24 mouse cellular contexts compared by ENCODE assay signal in genomic region chr15:85690058-85690457, GRCm38 (mm10). TPM values are rescaled to one million over a fixed set of nuclear protein-coding genes. Genes with fewer than 3 reads are reported as not detected.
DNase-seq lines count a peak whose midpoint lies in the region; ATAC-seq and TF ChIP-seq lines count a peak whose summit lies in the region.
"Had no signal": no experiment of that assay in that cellular context is flagged by ENCODE, and none has a peak within 500 bp of the region (broad histone marks: within the 10 kb centered on the region; RNA-seq: fewer than 3 reads in every experiment).

No protein-coding gene starts in this region.

- H3K9me3 ChIP-seq in hindbrain, postnatal 0 days (ENCODE audit: low read length): no peaks in the 10 kb centered on the region
- no peaks in the 10 kb centered on the region for H3K9me3 ChIP-seq in hindbrain, embryonic 14.5 days (ENCODE audit: control insufficient read depth, low read length)
- H3K9me3 ChIP-seq: hindbrain, embryonic 15.5 days; kidney, embryonic 15.5 days; limb, embryonic 10.5 days; liver, embryonic 15.5 days; lung, embryonic 15.5 days; megakaryocyte, embryonic 14.5 days; midbrain, embryonic 13.5 days; neural tube, embryonic 12.5 days had no signal

- peak; percentile 8 for DNase-seq in adrenal gland, postnatal 25 days
- DNase-seq in adrenal gland, adult (ENCODE audit: inconsistent age in 2 of 2, low spot score in 1 of 2): no peak
- peak; percentile 58 to 66 for DNase-seq in cerebellum, postnatal 25 days
- DNase-seq in cerebellum, postnatal 36 days: no peak
- DNase-seq in hindbrain, postnatal 0 days (ENCODE audit: low spot score): no peak
- no peak for DNase-seq in hindbrain, embryonic 14.5 days (ENCODE audit: low spot score)
- DNase-seq: adrenal gland, adult 8-10 months; kidney, postnatal 4 days; layer of hippocampus, adult 9-11 months; liver; lung, postnatal 36 days had no signal

- no peaks in the 10 kb centered on the region for H3K27me3 ChIP-seq in hindbrain, postnatal 0 days (ENCODE audit: insufficient read depth, low read length)
- no peaks in the 10 kb centered on the region; the same call in 1 of the 2 replicates for H3K27me3 ChIP-seq in hindbrain, embryonic 14.5 days (ENCODE audit: control insufficient read depth, insufficient read depth, low read length)
- no peaks in the 10 kb centered on the region for H3K27me3 ChIP-seq in myocyte (ENCODE audit: control insufficient read depth, insufficient read depth, insufficient read length)
- H3K27me3 ChIP-seq: hindbrain, embryonic 15.5 days; kidney, embryonic 15.5 days; liver, embryonic 15.5 days; lung, embryonic 15.5 days; neural tube, embryonic 12.5 days had no signal

- peaks cover 100% of the 10 kb centered on the region for H3K79me2 ChIP-seq in myocyte (ENCODE audit: control insufficient read depth, insufficient read depth)

- WGBS in hindbrain, postnatal 0 days: 41% methylated on average over 6 of the region's 6 CpGs
- 81% methylated on average over 6 of the region's 6 CpGs for WGBS in hindbrain, embryonic 14.5 days

- peak overlapping the region; percentile 15; the same call in 1 of the 2 replicates for H3K27ac ChIP-seq in hindbrain, postnatal 0 days
- no peak overlapping the region for H3K27ac ChIP-seq in hindbrain, embryonic 14.5 days
- H3K27ac ChIP-seq: kidney, embryonic 15.5 days; liver, embryonic 15.5 days; lung, embryonic 15.5 days; midbrain, embryonic 13.5 days; neural tube, embryonic 12.5 days had no signal

- no peak for ATAC-seq in hindbrain, postnatal 0 days
- ATAC-seq in hindbrain, embryonic 14.5 days (ENCODE audit: low FRiP score): no peak
- ATAC-seq: CD4-positive, CD25-positive, alpha-beta regulatory T cell, adult 4 months; forebrain, embryonic 16.5 days; intestine, embryonic 16.5 days; midbrain, embryonic 13.5 days had no signal

- no peak overlapping the region for H3K4me2 ChIP-seq in hindbrain, postnatal 0 days (ENCODE audit: low read depth, low read length)
- H3K4me2 ChIP-seq in hindbrain, embryonic 14.5 days (replicated peaks): no peak overlapping the region
- no peak overlapping the region for H3K4me2 ChIP-seq in myocyte (ENCODE audit: low read depth)
- H3K4me2 ChIP-seq: hindbrain, embryonic 15.5 days; kidney, embryonic 15.5 days; liver, embryonic 15.5 days; lung, embryonic 15.5 days; midbrain, embryonic 13.5 days; neural tube, embryonic 12.5 days had no signal

- H3K9ac ChIP-seq in hindbrain, postnatal 0 days (replicated peaks; ENCODE audit: low read length): no peak overlapping the region
- H3K9ac ChIP-seq in hindbrain, embryonic 14.5 days: no peak overlapping the region
- H3K9ac ChIP-seq: hindbrain, embryonic 15.5 days; kidney, embryonic 15.5 days; liver, embryonic 15.5 days; lung, embryonic 15.5 days; midbrain, embryonic 13.5 days; neural tube, embryonic 12.5 days had no signal

- H3ac ChIP-seq in myocyte (ENCODE audit: control insufficient read depth, insufficient read length): no peak overlapping the region

- H3K36me3 ChIP-seq in hindbrain, postnatal 0 days (ENCODE audit: insufficient read depth, low read length): peaks cover 21% of the 10 kb centered on the region
- H3K36me3 ChIP-seq in hindbrain, embryonic 14.5 days (replicated peaks; ENCODE audit: control insufficient read depth, insufficient read depth): peaks cover 69% of the 10 kb centered on the region
- H3K36me3 ChIP-seq in myocyte (ENCODE audit: control insufficient read depth, insufficient read depth): peaks cover 85% of the 10 kb centered on the region
- H3K36me3 ChIP-seq: limb, embryonic 10.5 days; liver, embryonic 15.5 days had no signal

- TF ChIP-seq CTCF in hindbrain, postnatal 0 days (IDR thresholded peaks at IDR 0.05; ENCODE audit: low read depth): no peak

- peaks cover 31% of the 10 kb centered on the region for H3K4me1 ChIP-seq in hindbrain, postnatal 0 days (ENCODE audit: insufficient read depth, low read length)
- peaks cover 28% of the 10 kb centered on the region for H3K4me1 ChIP-seq in hindbrain, embryonic 14.5 days (replicated peaks; ENCODE audit: control insufficient read depth, insufficient read depth, low read length)
- H3K4me1 ChIP-seq: liver, embryonic 15.5 days; megakaryocyte, embryonic 14.5 days had no signal

- TF ChIP-seq POLR2A in myocyte (IDR thresholded peaks at IDR 0.05; ENCODE audit: insufficient read length, low read depth): peak; percentile 45

- H3K4me3 ChIP-seq in hindbrain, postnatal 0 days (ENCODE audit: low read length): no peak overlapping the region
- no peak overlapping the region for H3K4me3 ChIP-seq in hindbrain, embryonic 14.5 days (replicated peaks; ENCODE audit: low read length)
- H3K4me3 ChIP-seq in myocyte: no peak overlapping the region
- H3K4me3 ChIP-seq: hindbrain, embryonic 15.5 days; kidney, embryonic 15.5 days; limb, embryonic 10.5 days; liver, embryonic 15.5 days; lung, embryonic 15.5 days; megakaryocyte, embryonic 14.5 days; midbrain, embryonic 13.5 days; neural tube, embryonic 12.5 days had no signal

TF ChIP-seq in myocyte, 11 proteins besides CTCF, POLR2A, EP300 and RAD21:
- no peak for TF ChIP-seq MYOD1 (IDR thresholded peaks at IDR 0.05; ENCODE audit: control insufficient read depth in 1 of 3, insufficient read length in 2 of 3, low read depth in 2 of 3)
- no peak for TF ChIP-seq SRF (IDR thresholded peaks at IDR 0.05; ENCODE audit: control insufficient read depth, insufficient read length, low read depth)
- no peak for TF ChIP-seq TCF12 (IDR thresholded peaks at IDR 0.05; ENCODE audit: insufficient read depth, poor library complexity, severe bottlenecking)
- no peak for TF ChIP-seq USF1 (IDR thresholded peaks at IDR 0.05; ENCODE audit: low read depth)
- TF ChIP-seq MYOG (IDR thresholded peaks at IDR 0.05; ENCODE audit: control insufficient read depth in 1 of 3, insufficient read depth in 1 of 3, insufficient read length in 2 of 3, low read depth in 2 of 3): peak in 1 of 3 experiments; percentile 13
- TF ChIP-seq REST (IDR thresholded peaks at IDR 0.05; ENCODE audit: insufficient read depth, insufficient read length): no peak
- no peak for TF ChIP-seq CEBPB (IDR thresholded peaks at IDR 0.05; ENCODE audit: insufficient read depth, poor library complexity, severe bottlenecking)
- no peak for TF ChIP-seq TCF3 (IDR thresholded peaks at IDR 0.05; ENCODE audit: insufficient read length, low read depth)
- peak; percentile 45 for TF ChIP-seq POLR2AphosphoS2 (IDR thresholded peaks at IDR 0.05; ENCODE audit: insufficient read length, low read depth)
- TF ChIP-seq MAX (IDR thresholded peaks at IDR 0.05; ENCODE audit: low read depth): no peak
- no peak for TF ChIP-seq E2F4 (IDR thresholded peaks at IDR 0.05; ENCODE audit: insufficient read depth)

RNA-seq across cellular contexts. Expression of gene Ppara, which starts 44.7 kb away (rescaled TPM):
- total RNA-seq in adrenal gland, postnatal 25 days (2021): 28.5 and 42.3 TPM in 2 replicates
- 1.2 and 6.6 TPM in 2 replicates for total RNA-seq in hindbrain, postnatal 0 days (2014; rRNA removed)
- 1.9 and 2.7 TPM in 2 replicates for polyA plus RNA-seq in hindbrain, postnatal 0 days (2015; fragmentation: Nextera tagmentation; extraction: Ambion mirVana)
- 1.2 and 1.6 TPM in 2 replicates for polyA plus RNA-seq in hindbrain, embryonic 14.5 days (2014; fragmentation: Nextera tagmentation; extraction: Ambion mirVana)
- polyA plus RNA-seq in myocyte (2012; fragmentation: generic; extraction: Trizol): 0.12 TPM
- total RNA-seq: monocyte, adult 5-6 weeks had no signal

Comparison
In these comparisons a context has a peak if more than half of its experiments do, and no peak if none do; other contexts are left out.
1. DNase-seq: peak in adrenal gland, postnatal 25 days (single experiment) and cerebellum, postnatal 25 days (2 of 2); none in adrenal gland, adult (0 of 2), cerebellum, postnatal 36 days (0 of 2), hindbrain, postnatal 0 days (single experiment) and hindbrain, embryonic 14.5 days (single experiment).